Mouse (Mus musculus) cerebellum, adult 8-10 months (tissue): Measurements from ENCODE around the gene Cacng4.

Experiments
- DNase-seq: peaks from one replicate; pipeline ENCODE4 v3.0.0; 2022

Gene Cacng4

DNA sequence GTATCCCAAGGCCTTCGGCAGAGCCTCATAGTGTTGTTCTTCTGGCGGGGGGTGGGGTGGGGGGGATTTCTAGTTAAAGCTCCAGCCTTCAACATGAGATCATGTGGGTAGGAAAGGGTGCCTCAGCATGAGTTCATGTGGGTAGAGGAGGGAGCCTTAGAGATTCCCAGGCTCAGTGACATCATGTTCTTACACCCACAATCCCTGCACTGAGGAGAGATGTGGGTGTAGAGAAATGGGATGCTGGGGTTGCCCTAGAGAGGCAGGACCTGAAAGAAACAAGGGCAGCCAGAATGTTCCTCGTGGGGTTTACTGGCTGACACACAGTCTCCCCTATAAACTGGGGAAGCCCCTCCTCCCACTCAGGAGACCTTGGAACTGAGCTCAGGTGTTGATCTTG lies 84.0 kb downstream of the Cacng4 start:
- DNase-seq, result no peak

- no peak for DNase-seq
These were observed 86.3 kb downstream of the Cacng4 start for GRCm38 (mm10) chr11:107707897-107708610.

GRCm38 (mm10) chr11:107705476-107706074 lies 88.8 kb downstream of the Cacng4 start:
- peak; percentile 47 for DNase-seq

DNA sequence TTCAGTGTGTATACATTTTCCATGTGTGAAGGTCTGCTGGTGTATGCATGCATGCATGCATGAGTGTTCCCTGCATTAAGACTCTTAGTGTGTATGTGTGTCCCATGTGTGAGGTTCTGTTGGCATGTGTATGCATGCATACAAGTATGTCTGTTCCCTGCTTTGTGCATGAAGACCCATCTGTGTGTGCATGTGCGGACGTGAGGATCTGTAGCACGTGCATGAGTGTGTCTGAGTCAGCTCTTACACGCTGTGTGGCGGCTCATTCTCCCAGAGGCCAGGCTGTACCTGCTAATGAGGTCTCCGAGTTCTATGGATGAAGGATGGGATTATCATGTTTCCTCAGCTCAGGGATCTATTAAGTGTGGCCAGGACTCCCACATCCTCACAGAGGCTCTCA lies 89.3 kb downstream of the Cacng4 start:
- DNase-seq, result no peak

DNA sequence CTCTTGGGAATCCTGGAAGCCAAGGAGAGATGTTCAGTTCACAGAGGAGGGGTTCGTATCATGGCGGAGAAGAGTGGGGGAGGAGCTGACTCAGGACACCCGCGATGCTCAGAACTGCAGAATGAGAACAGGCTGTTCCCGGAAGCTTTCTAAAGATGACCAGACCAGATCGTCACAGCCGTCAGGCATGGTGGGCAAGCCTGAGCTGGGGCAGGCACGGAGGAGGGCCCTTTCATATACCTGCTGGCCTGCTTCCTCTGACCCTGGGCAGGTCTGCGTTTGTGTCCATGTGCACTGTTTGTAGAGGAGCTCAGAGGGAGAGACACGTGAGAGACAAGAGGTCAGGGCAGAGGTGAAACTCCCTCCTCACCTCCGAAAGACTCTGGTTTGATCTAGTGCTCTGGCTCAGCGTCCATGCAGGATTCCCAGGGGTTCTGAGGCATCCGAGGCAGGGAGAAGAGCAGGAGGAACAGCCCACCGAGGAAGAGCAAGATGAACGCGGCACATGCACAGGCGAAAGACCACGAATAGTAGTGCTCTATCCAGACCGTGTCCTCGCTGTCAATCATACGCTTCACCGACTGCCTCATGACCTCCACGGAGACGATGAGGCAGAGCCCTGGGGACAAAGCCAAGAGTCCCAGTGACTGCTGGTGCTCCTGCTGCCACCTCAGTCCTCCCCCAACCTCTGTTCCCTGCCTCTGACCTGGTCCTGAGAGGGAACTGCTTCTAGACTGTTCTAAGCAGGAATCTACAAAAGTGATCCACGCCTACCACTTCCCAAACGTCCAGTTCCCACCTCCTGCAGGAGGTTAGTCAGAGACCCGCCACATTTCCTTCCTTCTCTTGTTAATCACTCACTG lies 90.9 kb downstream of the Cacng4 start:
- DNase-seq, result no peak

- DNase-seq, result no peak
These were observed 94.4 kb downstream of the Cacng4 start for GRCm38 (mm10) chr11:107699967-107700366.

GRCm38 (mm10) chr11:107693338-107693737 lies 101.0 kb downstream of the Cacng4 start:
- DNase-seq, result no peak

DNA sequence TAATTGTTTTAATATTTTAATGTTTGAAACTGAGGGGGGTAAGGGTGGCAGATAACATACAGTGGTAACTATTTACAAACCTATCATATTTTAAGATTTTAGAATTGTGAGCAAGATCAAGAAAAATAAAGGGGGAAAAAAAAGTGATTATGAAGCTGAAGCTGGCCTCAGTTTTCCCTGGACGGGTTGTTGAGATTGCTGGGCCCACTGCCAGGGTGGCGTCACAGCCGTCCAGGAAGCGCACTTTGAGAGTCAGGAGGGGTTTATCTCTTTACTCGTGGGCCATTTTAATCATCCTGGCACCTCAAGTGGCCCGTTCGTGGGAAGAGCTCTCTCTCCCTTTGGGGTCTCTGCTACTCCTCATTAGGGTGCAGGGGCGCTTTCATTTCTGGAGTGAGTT lies 102.8 kb downstream of the Cacng4 start:
- no peak for DNase-seq

DNA sequence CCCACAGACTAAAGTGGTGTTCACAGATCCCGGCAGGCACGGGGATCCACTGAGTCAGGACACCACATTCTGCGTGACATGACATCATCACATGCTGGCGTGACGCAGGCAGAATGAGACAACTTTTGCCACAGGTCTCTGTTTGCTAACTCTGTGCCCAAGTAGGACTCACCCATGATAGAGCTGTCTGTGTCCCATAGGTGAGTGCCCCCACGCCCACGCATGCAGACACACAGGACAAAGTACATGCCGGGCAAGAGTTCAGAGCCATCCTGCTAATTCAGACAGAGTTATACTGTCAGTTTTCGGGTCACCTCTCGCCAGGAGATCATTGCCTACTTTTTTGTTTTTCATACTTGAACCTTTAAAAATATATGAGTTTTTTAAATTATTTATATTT lies 105.9 kb downstream of the Cacng4 start:
- no peak for DNase-seq

DNA sequence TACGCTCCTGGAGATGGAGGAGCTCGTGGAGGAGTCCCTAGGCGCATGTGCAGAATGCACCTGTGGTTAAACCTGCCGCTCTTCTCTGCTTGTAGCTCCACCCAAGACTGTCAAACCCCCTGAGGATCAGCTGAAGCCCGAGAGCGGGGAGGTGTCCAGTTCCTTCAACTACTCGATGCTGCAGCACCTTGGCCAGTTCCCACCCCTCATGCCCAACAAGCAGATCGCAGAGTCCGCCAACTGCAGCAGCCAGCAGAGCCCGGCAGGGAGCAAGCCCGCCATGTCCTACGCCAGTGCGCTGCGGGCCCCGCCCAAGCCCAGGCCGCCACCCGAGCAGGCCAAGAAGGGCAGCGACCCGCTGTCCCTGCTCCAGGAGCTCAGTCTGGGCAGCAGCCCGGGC lies 108.1 kb downstream of the Cacng4 start:
- DNase-seq, result no peak

- DNase-seq, result no peak
These were observed 110.6 kb downstream of the Cacng4 start for GRCm38 (mm10) chr11:107683544-107684465.

GRCm38 (mm10) chr11:107682694-107683355 lies 111.5 kb downstream of the Cacng4 start:
- DNase-seq, result no peak
